8 mouse cellular contexts compared by ENCODE assay signal in genomic region chr4:151057347-151058321, GRCm38 (mm10). TPM values are rescaled to one million over a fixed set of nuclear protein-coding genes. Genes with fewer than 3 reads are reported as not detected.
DNase-seq lines count a peak whose midpoint lies in the region; ATAC-seq and TF ChIP-seq lines count a peak whose summit lies in the region.

TSS of gene Vamp3 (minus strand) at chr4:151057963.

- peak; percentile 98 for DNase-seq in MEL (ENCODE audit: low read depth, low spot score)
- peak; percentile 99 for DNase-seq in cerebellum, adult 2 months
- DNase-seq in forebrain, postnatal 0 days = peak; percentile 100
- peak; percentile 99 for DNase-seq in heart, postnatal 4 days
- peak; percentile 97 to 99 for DNase-seq in layer of hippocampus, adult 8-10 months (ENCODE audit: low spot score in 2 of 2)
- peak; percentile 97 for DNase-seq in ovary, adult 18-20 months (ENCODE audit: low spot score)
- peak; percentile 99 for DNase-seq in thymus, postnatal 0 days (ENCODE audit: low spot score)

- H3K4me2 ChIP-seq in forebrain, postnatal 0 days (ENCODE audit: low read depth) = peak within 1 kb of the TSS; percentile 68
- H3K4me2 ChIP-seq in lung, embryonic 15.5 days = peak within 1 kb of the TSS; percentile 61

- peak; percentile 99 for ATAC-seq in forebrain, postnatal 0 days
- peak; percentile 99 for ATAC-seq in lung, embryonic 15.5 days (ENCODE audit: borderline replicate concordance, extremely low read depth, low FRiP score, low TSS enrichment)

- under 1% methylated on average over 114 of the region's 114 CpGs for WGBS in cerebellum, adult 2 months
- under 1% methylated on average over 113 of the region's 114 CpGs for WGBS in forebrain, postnatal 0 days
- WGBS in lung, embryonic 15.5 days = under 1% methylated on average over 104 of the region's 114 CpGs

- peak within 1 kb of the TSS; percentile 77 to 88 for H3K4me3 ChIP-seq in MEL (ENCODE audit: control insufficient read depth in 1 of 2, insufficient read depth in 1 of 2, low read depth in 2 of 2, low read length in 2 of 2)
- H3K4me3 ChIP-seq in cerebellum, adult 2 months (replicated peaks; ENCODE audit: insufficient read depth, low read depth, low read length) = peak within 1 kb of the TSS; percentile 82
- peak within 1 kb of the TSS; percentile 94 for H3K4me3 ChIP-seq in forebrain, postnatal 0 days (ENCODE audit: low read depth, low read length)
- peak within 1 kb of the TSS; percentile 81 for H3K4me3 ChIP-seq in lung, embryonic 15.5 days

- peaks cover 0 to 7% of the 10 kb centered on the region in 2 experiments; a peak in 1 of 4 replicates for H3K4me1 ChIP-seq in MEL (ENCODE audit: control insufficient read depth in 1 of 2, insufficient read depth in 2 of 2, low read length in 2 of 2)
- H3K4me1 ChIP-seq in cerebellum, adult 2 months (ENCODE audit: control insufficient read depth, insufficient read depth, low read length) = peaks cover 6% of the 10 kb centered on the region; the same call in 1 of the 2 replicates
- peaks cover 11% of the 10 kb centered on the region for H3K4me1 ChIP-seq in forebrain, postnatal 0 days (ENCODE audit: insufficient read depth)
- H3K4me1 ChIP-seq in lung, embryonic 15.5 days = peaks cover 11% of the 10 kb centered on the region; the same call in 1 of the 2 replicates

- TF ChIP-seq CTCF in MEL (IDR thresholded peaks at IDR 0.05 in 2 of 3, conservative IDR thresholded peaks at IDR 0.05 in 1 of 3; ENCODE audit: control insufficient read depth in 1 of 3, insufficient read depth in 1 of 3, low read depth in 2 of 3, low read length in 3 of 3, poor library complexity in 1 of 3, severe bottlenecking in 1 of 3) = 0 out of 6 replicates have a peak, but pooled peaks of 1 of the 3 experiments have one; percentile 1
- no peak for TF ChIP-seq CTCF in cerebellum, adult 2 months (IDR thresholded peaks at IDR 0.05; ENCODE audit: borderline replicate concordance, insufficient read depth, low read depth, low read length)
- TF ChIP-seq CTCF in forebrain, postnatal 0 days (IDR thresholded peaks at IDR 0.05; ENCODE audit: low read depth) = no peak; the same call in 1 of the 2 replicates

- H3K9me3 ChIP-seq in MEL (replicated peaks; ENCODE audit: insufficient read depth, low read length) = no peaks in the 10 kb centered on the region
- no peaks in the 10 kb centered on the region for H3K9me3 ChIP-seq in forebrain, postnatal 0 days (ENCODE audit: low read length)
- H3K9me3 ChIP-seq in lung, embryonic 15.5 days = 0 out of 2 replicates have a peak, but pooled peaks cover 3% of the 10 kb centered on the region

- H3K36me3 ChIP-seq in MEL (ENCODE audit: control insufficient read depth in 1 of 2, insufficient read depth in 2 of 2, low read length in 2 of 2) = peaks cover 3 to 6% of the 10 kb centered on the region in 2 experiments; a peak in 3 of 4 replicates
- H3K36me3 ChIP-seq in forebrain, postnatal 0 days (ENCODE audit: insufficient read depth) = peaks cover 23% of the 10 kb centered on the region
- H3K36me3 ChIP-seq in lung, embryonic 15.5 days = peaks cover 17% of the 10 kb centered on the region

- TF ChIP-seq RAD21 in MEL (IDR thresholded peaks at IDR 0.05; ENCODE audit: low read depth, low read length) = no peak

- no peaks in the 10 kb centered on the region for H3K27me3 ChIP-seq in MEL (ENCODE audit: control insufficient read depth in 1 of 2, insufficient read depth in 2 of 2, low read length in 2 of 2)
- H3K27me3 ChIP-seq in cerebellum, adult 2 months (ENCODE audit: control insufficient read depth, insufficient read depth, low read length) = no peaks in the 10 kb centered on the region
- H3K27me3 ChIP-seq in forebrain, postnatal 0 days (ENCODE audit: insufficient read depth, low read length) = no peaks in the 10 kb centered on the region
- H3K27me3 ChIP-seq in lung, embryonic 15.5 days = no peaks in the 10 kb centered on the region

- H3K9ac ChIP-seq in MEL (ENCODE audit: control insufficient read depth, low read depth, low read length, poor library complexity, severe bottlenecking) = peak within 1 kb of the TSS; percentile 79
- H3K9ac ChIP-seq in forebrain, postnatal 0 days = peak within 1 kb of the TSS; percentile 92
- H3K9ac ChIP-seq in lung, embryonic 15.5 days = peak within 1 kb of the TSS; percentile 79

- H3K27ac ChIP-seq in MEL (ENCODE audit: control insufficient read depth, low read depth, low read length) = peak within 1 kb of the TSS; percentile 50
- H3K27ac ChIP-seq in cerebellum, adult 2 months (ENCODE audit: insufficient read depth, low read length) = peak within 1 kb of the TSS; percentile 97
- H3K27ac ChIP-seq in forebrain, postnatal 0 days (ENCODE audit: low read depth, low read length) = peak within 1 kb of the TSS; percentile 94
- H3K27ac ChIP-seq in lung, embryonic 15.5 days = peak within 1 kb of the TSS; percentile 95

- no peak for TF ChIP-seq EP300 in MEL (IDR thresholded peaks at IDR 0.05; ENCODE audit: low read depth in 1 of 2, low read length in 2 of 2)

- TF ChIP-seq POLR2A in MEL (IDR thresholded peaks at IDR 0.05; ENCODE audit: control insufficient read depth in 1 of 2, insufficient read depth in 1 of 2, low read depth in 1 of 2, low read length in 2 of 2, poor library complexity in 1 of 2) = peak; percentile 54 to 66; a peak in 2 of 4 replicates
- TF ChIP-seq POLR2A in cerebellum, adult 2 months (IDR thresholded peaks at IDR 0.05; ENCODE audit: borderline replicate concordance, insufficient read depth, low read length) = peak; percentile 65

- peaks cover 19% of the 10 kb centered on the region for H3K79me2 ChIP-seq in MEL (ENCODE audit: control insufficient read depth, insufficient read depth, low read length, poor library complexity)

TF ChIP-seq in MEL, 35 proteins besides CTCF, POLR2A, EP300 and RAD21:
- TF ChIP-seq MXI1 (IDR thresholded peaks at IDR 0.05; ENCODE audit: low read depth, low read length) (peak; percentile 66), UBTF (IDR thresholded peaks at IDR 0.05; ENCODE audit: borderline replicate concordance, insufficient read depth, low read depth, low read length) (0 out of 2 replicates have a peak, but pooled peaks have one; percentile 7), TCF12 (IDR thresholded peaks at IDR 0.05; ENCODE audit: low read depth, low read length) (0 out of 2 replicates have a peak, but pooled peaks have one; percentile 21), HCFC1 (IDR thresholded peaks at IDR 0.05; ENCODE audit: low read depth, low read length) (peak; percentile 86), MAZ (IDR thresholded peaks at IDR 0.05; ENCODE audit: low read depth, low read length) (peak; percentile 6; the same call in 1 of the 2 replicates), BHLHE40 (IDR thresholded peaks at IDR 0.05; ENCODE audit: borderline replicate concordance, low read depth, low read length) (no peak), MYB (IDR thresholded peaks at IDR 0.05; ENCODE audit: low read depth, low read length) (no peak), ETS1 (IDR thresholded peaks at IDR 0.05; ENCODE audit: low read depth, low read length) (no peak), NELFE (IDR thresholded peaks at IDR 0.05; ENCODE audit: low read depth, low read length) (peak; percentile 80), MYC (IDR thresholded peaks at IDR 0.05; ENCODE audit: low read depth, low read length) (no peak), KAT2A (conservative IDR thresholded peaks at IDR 0.05; ENCODE audit: low read depth, low read length) (peak; percentile 7; the same call in 1 of the 2 replicates), ZC3H11A (IDR thresholded peaks at IDR 0.05; ENCODE audit: low read depth, low read length) (no peak), ELF1 (IDR thresholded peaks at IDR 0.05; ENCODE audit: low read depth, low read length) (peak; percentile 83), TBP (IDR thresholded peaks at IDR 0.05; ENCODE audit: low read depth, low read length) (no peak), SMC3 (IDR thresholded peaks at IDR 0.05; ENCODE audit: low read depth, low read length) (no peak), CHD2 (IDR thresholded peaks at IDR 0.05; ENCODE audit: low read length) (peak; percentile 34; the same call in 1 of the 2 replicates), POLR2AphosphoS2 (IDR thresholded peaks at IDR 0.05; ENCODE audit: low read length) (peak; percentile 32; the same call in 1 of the 2 replicates), SIN3A (IDR thresholded peaks at IDR 0.05; ENCODE audit: low read length) (peak; percentile 74), NRF1 (IDR thresholded peaks at IDR 0.05; ENCODE audit: insufficient read depth, low read depth, low read length, poor library complexity, severe bottlenecking) (peak; percentile 73), JUND (IDR thresholded peaks at IDR 0.05; ENCODE audit: low read depth, low read length) (no peak), CHD1 (IDR thresholded peaks at IDR 0.05; ENCODE audit: low read depth, low read length) (no peak), POLR2AphosphoS5 (IDR thresholded peaks at IDR 0.05; ENCODE audit: borderline replicate concordance, low read depth, low read length) (no peak)

RNA-seq across cellular contexts. Expression of gene Vamp3, which starts in this region (rescaled TPM):
- total RNA-seq in MEL (2012; rRNA removed) = 52.3 and 61.4 TPM in 2 replicates
- polyA plus RNA-seq in MEL (2012; ENCODE audit: insufficient read depth in 1 of 2, insufficient read length in 2 of 2, low read depth in 1 of 2, low replicate concordance in 2 of 2, missing spikeins in 1 of 2) = 10 to 100 TPM in 1 of 2 experiments, not detected in 1; 58.4 TPM
- 61.3 and 67.9 TPM in 2 replicates for polyA plus RNA-seq in cerebellum, adult 2 months (2012; rRNA removed)
- 37.9 and 47.1 TPM in 2 replicates for total RNA-seq in forebrain, postnatal 0 days (2014; rRNA removed)
- 39.2 and 48.8 TPM in 2 replicates for polyA plus RNA-seq in forebrain, postnatal 0 days (2015; fragmentation: Nextera tagmentation; extraction: Ambion mirVana)
- total RNA-seq in heart, postnatal 4 days (2021) = 10 to 100 TPM; 83.2 to 86.2 TPM
- total RNA-seq in layer of hippocampus, adult 8-10 months (2022) = 10 to 100 TPM; 32.3 to 37.2 (median 35.5) TPM
- 125 and 131 TPM in 2 replicates for polyA plus RNA-seq in lung, embryonic 15.5 days (2015; fragmentation: Nextera tagmentation; extraction: Ambion mirVana)
- 65.1 and 73.3 TPM in 2 replicates for polyA plus RNA-seq in thymus, postnatal 0 days (2015; fragmentation: Nextera tagmentation; extraction: Ambion mirVana)

Comparison
In these comparisons a context has a peak if more than half of its experiments do, and no peak if none do; other contexts are left out.
1. Peak in every context shown above with its lines: DNase-seq, ATAC-seq, H3K4me3 ChIP-seq and H3K27ac ChIP-seq.